Mouse (Mus musculus) midbrain, embryonic 10.5 days (tissue): ENCODE data around the gene Polr2j. TPM values are rescaled to one million over a fixed set of nuclear protein-coding genes. Genes with fewer than 3 reads are reported as not detected.

Experiments
- microRNA-seq: library from miRNA; unstranded; fragments of <30 nt; microRNA quantifications from one replicate; pipeline ENCODE4, GENCODE M21; 2017
- polyA plus RNA-seq: library from polyadenylated mRNA; unstranded; fragments of >200 nt; fragmentation: Nextera tagmentation; extraction: Ambion mirVana; gene quantifications from 2 replicates; pipeline ENCODE4 v1.2.1, GENCODE M21; 2016

Gene Polr2j
- polyA plus RNA-seq, 1 experiment from 2014 or later: 311 TPM

Small RNA genes within 50 kb of the gene (microRNA-seq; reads per million reads assigned to microRNA genes)
- not detected for gene Mir7035

Other genes with a start within 250 kb of the Polr2j start
- gene Hspb1, start 228.7 kb upstream of the Polr2j start, polyA plus RNA-seq: 7.8 and 8.5 TPM in 2 replicates
- 270 and 311 TPM in 2 replicates for gene Ywhag, start 182.0 kb upstream of the Polr2j start, polyA plus RNA-seq
- gene Ssc4d, start 142.1 kb upstream of the Polr2j start, polyA plus RNA-seq: 1.7 TPM in 2 replicates
- gene Zp3, start 136.5 kb upstream of the Polr2j start, polyA plus RNA-seq: 0.10 TPM in 1 of 2 replicates, not detected in the other
- 36.3 and 39.6 TPM in 2 replicates for gene Dtx2, start 121.8 kb upstream of the Polr2j start, polyA plus RNA-seq
- 0.10 TPM in 1 of 2 replicates, not detected in the other for gene Upk3b, start 78.1 kb upstream of the Polr2j start, polyA plus RNA-seq
- gene Upk3bl, start 62.1 kb upstream of the Polr2j start, polyA plus RNA-seq: 0.50 and 0.72 TPM in 2 replicates
- 3.6 and 6.3 TPM in 2 replicates for gene Rasa4, start 32.7 kb upstream of the Polr2j start, polyA plus RNA-seq
- 56.9 and 59.0 TPM in 2 replicates for gene Lrwd1, start 19.4 kb downstream of the Polr2j start, polyA plus RNA-seq
- gene Alkbh4, start 19.5 kb downstream of the Polr2j start, polyA plus RNA-seq: 27.1 and 27.5 TPM in 2 replicates
- 8.0 and 10.8 TPM in 2 replicates for gene Orai2, start 54.1 kb downstream of the Polr2j start, polyA plus RNA-seq
- 67.7 and 72.9 TPM in 2 replicates for gene Prkrip1, start 82.3 kb downstream of the Polr2j start, polyA plus RNA-seq
- 13.2 and 13.7 TPM in 2 replicates for gene Sh2b2, start 129.9 kb downstream of the Polr2j start, polyA plus RNA-seq